Mouse (Mus musculus) heart, embryonic 13.5 days (tissue): ENCODE measurements around the gene Ephb2. TPM values are rescaled to one million over a fixed set of nuclear protein-coding genes. Genes with fewer than 3 reads are reported as not detected.

Experiments
- ATAC-seq: fragments of 200-750 bp; cut with Nextera tagmentation; 2 replicates; pipeline ENCODE4 v1.8.0; 2017; ENCODE audit warnings: moderate TSS enrichment; ENCODE audit not compliant: insufficient number of reproducible peaks, low FRiP score, low TSS enrichment; ENCODE audit errors: extremely low read depth
- H3K27ac ChIP-seq: fragments of 300-500 bp; sonication (generic); replicated peaks from 2 replicates; pipeline ENCODE4 v1.5.1; 2015; ENCODE audit warnings: moderate library complexity, mild to moderate bottlenecking, inconsistent platforms
- H3K27me3 ChIP-seq: fragments of 300-500 bp; sonication (generic); replicated peaks from 2 replicates; pipeline ENCODE4 v1.6.1; 2015; ENCODE audit warnings: mild to moderate bottlenecking, inconsistent platforms
- H3K36me3 ChIP-seq: fragments of 300-500 bp; sonication (generic); 2 replicates; pipeline ENCODE4 v1.6.1; 2015; ENCODE audit warnings: mild to moderate bottlenecking, inconsistent platforms
- H3K4me1 ChIP-seq: fragments of 300-500 bp; sonication (generic); 2 replicates; pipeline ENCODE4 v1.6.1; 2015; ENCODE audit warnings: inconsistent platforms
- H3K4me2 ChIP-seq: fragments of 300-500 bp; sonication (generic); 2 replicates; pipeline ENCODE4 v1.6.1; 2015; ENCODE audit warnings: inconsistent platforms, mild to moderate bottlenecking, moderate library complexity
- H3K4me3 ChIP-seq: fragments of 300-500 bp; sonication (generic); 2 replicates; pipeline ENCODE4 v1.5.1; 2015; ENCODE audit warnings: moderate library complexity, mild to moderate bottlenecking, inconsistent platforms
- H3K9ac ChIP-seq: fragments of 300-500 bp; sonication (generic); 2 replicates; pipeline ENCODE4 v1.6.1; 2015; ENCODE audit warnings: inconsistent platforms, mild to moderate bottlenecking, moderate library complexity
- H3K9me3 ChIP-seq: fragments of 300-500 bp; sonication (generic); 2 replicates; pipeline ENCODE4 v1.6.1; 2016; ENCODE audit warnings: inconsistent platforms
- WGBS: fragments of 180-500 bp; shearing (Covaris S2); methylation state at CpG from one replicate; pipeline ENCODE4 v1.1.7; 2015; ENCODE audit warnings: mixed read lengths; 5-methylcytosine and 5-hydroxymethylcytosine counted together
- polyA plus RNA-seq: library from polyadenylated mRNA; unstranded; fragments of >200 nt; fragmentation: Nextera tagmentation; extraction: Ambion mirVana; gene quantifications from 2 replicates; pipeline ENCODE4 v1.2.1, GENCODE M21; 2015

Ephb2 gene
- polyA plus RNA-seq, 1 experiment from 2014 or later, result 1.2 TPM

DNA sequence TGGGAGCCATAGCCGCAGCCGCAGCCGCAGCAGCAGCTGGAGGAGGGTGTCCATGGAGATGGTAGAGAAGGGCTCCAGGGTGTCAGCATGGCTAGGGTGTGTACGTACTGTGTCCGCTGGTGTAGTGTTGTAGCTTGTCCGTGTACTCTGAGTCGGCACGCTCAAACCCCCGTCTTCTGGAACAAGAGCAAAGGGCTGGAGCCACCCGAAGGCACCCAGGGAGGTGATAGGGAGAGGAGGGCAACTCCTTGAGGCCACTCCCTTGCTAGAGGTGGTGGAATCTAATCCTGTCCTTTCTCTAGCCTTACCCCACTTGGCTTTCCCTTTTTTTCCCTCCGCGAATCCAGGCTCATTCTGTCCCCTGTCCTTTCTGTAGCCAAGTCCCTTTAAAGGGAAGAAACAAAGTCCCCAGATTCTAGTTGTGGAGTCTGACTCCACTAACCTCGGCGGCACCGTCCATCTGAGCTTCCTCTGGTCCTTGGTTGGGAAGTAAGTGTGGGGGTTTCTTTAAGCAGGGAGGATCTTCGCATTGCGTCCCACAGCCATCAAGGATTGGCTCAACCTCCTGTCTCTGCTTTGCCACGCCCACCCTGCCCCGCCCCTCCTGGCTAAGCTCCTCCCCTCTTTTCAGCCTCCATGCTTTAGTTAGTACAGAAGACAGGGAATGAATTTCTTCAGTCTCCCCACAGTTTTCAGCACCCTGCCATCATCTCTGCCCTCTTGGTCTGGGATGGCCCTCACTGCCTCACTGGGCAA is 163.3 kb downstream of the Ephb2 start:
- H3K4me3 ChIP-seq, result no peak overlapping the region
- WGBS, result 82% methylated on average over 19 of the region's 19 CpGs
- ATAC-seq, result no peak

DNA sequence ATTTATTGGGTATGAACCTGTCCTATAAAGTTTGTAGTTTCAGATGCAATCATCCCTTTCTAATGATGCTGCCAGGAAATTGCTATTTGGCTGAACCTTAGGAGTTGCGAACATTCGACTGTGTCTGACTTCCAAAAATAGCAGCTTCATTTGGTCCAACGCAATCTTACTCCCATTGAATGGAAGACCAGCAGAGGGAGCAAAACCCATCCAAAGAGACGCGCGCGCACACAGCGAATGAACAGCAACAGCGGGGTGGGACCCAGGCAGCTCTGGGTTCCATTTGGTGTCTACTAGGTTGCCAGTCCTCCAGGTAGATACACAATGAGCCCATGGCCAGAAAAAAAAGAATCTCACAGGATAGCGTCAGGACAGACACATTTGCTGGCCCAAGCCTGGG is 168.0 kb downstream of the Ephb2 start:
- no peak overlapping the region for H3K9ac ChIP-seq
- no peak overlapping the region for H3K4me3 ChIP-seq
- H3K36me3 ChIP-seq, result no peaks in the 10 kb centered on the region
- no peak overlapping the region for H3K4me2 ChIP-seq
- H3K9me3 ChIP-seq, result 0 out of 2 replicates have a peak, but pooled peaks cover 2% of the 10 kb centered on the region
- 0 out of 2 replicates have a peak, but pooled peaks cover 16% of the 10 kb centered on the region for H3K27me3 ChIP-seq
- no peak for ATAC-seq
- H3K27ac ChIP-seq, result no peak overlapping the region
- H3K4me1 ChIP-seq, result peaks cover 4% of the 10 kb centered on the region; the same call in 1 of the 2 replicates
- 38% methylated on average over 10 of the region's 10 CpGs for WGBS

More for the DNA sequence above, 163.3 kb downstream of the Ephb2 start:
- H3K4me1 ChIP-seq, result no peaks in the 10 kb centered on the region
- no peak overlapping the region for H3K4me2 ChIP-seq
- peaks cover 48% of the 10 kb centered on the region for H3K27me3 ChIP-seq
- no peaks in the 10 kb centered on the region for H3K36me3 ChIP-seq
- no peak overlapping the region for H3K27ac ChIP-seq
- H3K9me3 ChIP-seq, result no peaks in the 10 kb centered on the region
- H3K9ac ChIP-seq, result no peak overlapping the region

DNA sequence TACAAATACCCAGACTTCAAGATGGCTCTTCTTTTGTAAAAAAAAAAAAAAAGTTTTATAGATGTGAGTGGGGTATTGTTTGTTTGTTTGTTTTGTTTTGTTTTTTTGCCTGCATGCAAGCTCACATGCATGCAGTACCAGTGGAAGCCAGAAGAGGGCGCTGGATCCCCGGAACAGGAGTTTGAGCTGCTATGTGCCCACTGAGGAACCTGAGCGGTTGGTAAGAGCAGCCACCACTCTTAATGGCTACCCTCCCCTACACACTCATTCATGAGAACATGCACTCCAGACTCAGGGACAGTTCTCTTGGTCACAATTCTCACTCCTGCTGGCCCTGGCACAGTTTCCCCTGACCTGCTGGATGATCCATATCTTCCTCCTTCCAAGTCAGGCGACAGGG is 169.8 kb downstream of the Ephb2 start:
- ATAC-seq, result no peak

DNA sequence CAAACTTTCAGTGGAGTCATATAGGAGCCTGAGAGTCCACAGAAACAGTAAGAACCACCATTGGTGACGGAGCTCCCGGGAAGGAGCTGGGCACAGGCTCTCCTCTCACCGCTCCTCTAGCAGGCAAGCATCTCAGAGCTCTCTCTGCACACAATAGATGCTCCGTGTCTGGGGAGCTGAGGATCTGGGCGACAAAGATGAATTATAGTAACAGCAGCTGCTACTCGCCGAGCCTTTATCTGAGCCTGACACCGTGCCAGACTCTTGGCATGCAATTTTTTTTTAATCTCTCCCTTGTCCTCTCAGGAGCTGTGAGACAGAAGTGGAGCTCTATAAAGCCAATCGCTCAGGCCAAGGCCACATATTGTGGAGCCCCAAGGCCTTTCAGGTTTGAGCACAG is 170.7 kb downstream of the Ephb2 start:
- Histone ChIP-seq H3K9ac (no peak overlapping the region), H3K4me2 (no peak overlapping the region), H3K4me1 (peaks cover 4% of the 10 kb centered on the region; the same call in 1 of the 2 replicates), H3K36me3 (no peaks in the 10 kb centered on the region), H3K9me3 (0 out of 2 replicates have a peak, but pooled peaks cover 2% of the 10 kb centered on the region), H3K27me3 (0 out of 2 replicates have a peak, but pooled peaks cover 7% of the 10 kb centered on the region), H3K27ac (no peak overlapping the region), H3K4me3 (no peak overlapping the region)
- no peak for ATAC-seq
- 61% methylated on average over 9 of the region's 9 CpGs for WGBS

More for the DNA sequence above, 169.8 kb downstream of the Ephb2 start:
- no peaks in the 10 kb centered on the region for H3K36me3 ChIP-seq
- no peak overlapping the region for H3K9ac ChIP-seq
- no peak overlapping the region for H3K4me2 ChIP-seq
- 0 out of 2 replicates have a peak, but pooled peaks cover 2% of the 10 kb centered on the region for H3K9me3 ChIP-seq
- peaks cover 4% of the 10 kb centered on the region; the same call in 1 of the 2 replicates for H3K4me1 ChIP-seq
- no peak overlapping the region for H3K27ac ChIP-seq
- H3K27me3 ChIP-seq, result 0 out of 2 replicates have a peak, but pooled peaks cover 7% of the 10 kb centered on the region
- 64% methylated on average over 4 of the region's 4 CpGs for WGBS
- no peak overlapping the region for H3K4me3 ChIP-seq

DNA sequence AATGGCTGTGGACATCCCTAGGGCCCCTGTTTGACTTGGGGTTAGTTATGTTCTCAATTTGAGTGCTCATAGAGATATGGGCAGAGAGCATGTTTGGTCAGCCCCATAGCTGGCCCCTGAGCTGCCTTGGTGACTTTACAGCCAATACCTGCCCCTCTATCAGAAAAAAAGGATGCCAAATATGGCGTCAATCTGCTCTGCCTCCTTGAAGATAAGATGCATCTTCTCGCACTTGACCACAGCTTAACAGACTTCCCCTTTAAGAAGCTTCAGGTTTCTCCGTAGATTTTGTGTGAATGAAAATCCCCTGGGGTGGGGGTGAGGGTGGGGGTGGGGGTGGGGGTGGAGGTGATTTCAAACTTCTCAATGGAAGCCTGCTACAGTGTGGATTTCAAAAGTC is 177.9 kb downstream of the Ephb2 start:
- Histone ChIP-seq H3K4me2 (no peak overlapping the region), H3K9ac (no peak overlapping the region), H3K9me3 (no peaks in the 10 kb centered on the region), H3K27me3 (peaks cover 4% of the 10 kb centered on the region), H3K27ac (no peak overlapping the region), H3K4me1 (peaks cover 3% of the 10 kb centered on the region; the same call in 1 of the 2 replicates), H3K36me3 (0 out of 2 replicates have a peak, but pooled peaks cover 3% of the 10 kb centered on the region), H3K4me3 (no peak overlapping the region)
- no peak for ATAC-seq
- 57% methylated on average over 3 of the region's 3 CpGs for WGBS

DNA sequence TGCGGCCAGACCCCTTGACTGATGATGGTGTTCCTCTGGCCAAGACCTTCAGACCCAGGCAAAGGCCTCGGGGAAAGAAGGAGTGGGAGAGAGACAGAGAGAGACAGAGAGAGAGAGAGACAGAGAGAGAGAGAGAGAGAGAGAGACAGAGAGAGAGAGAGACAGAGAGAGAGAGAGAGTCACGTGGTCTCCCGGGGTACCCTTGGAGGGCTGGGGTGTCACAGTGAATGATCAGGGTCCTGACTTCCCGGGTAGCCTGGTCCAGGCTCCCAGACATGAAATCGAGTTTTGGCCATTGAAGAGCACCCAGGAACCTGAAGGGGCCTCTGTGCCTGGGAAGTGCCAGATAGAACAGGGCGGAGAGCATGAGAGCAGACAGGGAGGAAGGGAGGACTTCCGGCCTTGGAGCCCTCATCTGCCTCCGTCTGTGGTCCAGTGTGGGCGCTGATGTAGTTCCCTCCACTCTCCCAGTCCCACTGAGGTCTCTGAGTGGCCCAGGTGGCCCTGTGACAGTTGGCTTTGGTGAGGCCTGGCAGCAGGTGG is 182.0 kb downstream of the Ephb2 start:
- peak overlapping the region; percentile 46; the same call in 1 of the 2 replicates for H3K27ac ChIP-seq
- H3K9ac ChIP-seq, result no peak overlapping the region
- WGBS, result 72% methylated on average over 10 of the region's 10 CpGs
- H3K36me3 ChIP-seq, result 0 out of 2 replicates have a peak, but pooled peaks cover 2% of the 10 kb centered on the region
- H3K9me3 ChIP-seq, result no peaks in the 10 kb centered on the region
- H3K4me2 ChIP-seq, result no peak overlapping the region
- H3K27me3 ChIP-seq, result peaks cover 25% of the 10 kb centered on the region
- ATAC-seq, result no peak
- H3K4me1 ChIP-seq, result peaks cover 27% of the 10 kb centered on the region
- H3K4me3 ChIP-seq, result no peak overlapping the region

DNA sequence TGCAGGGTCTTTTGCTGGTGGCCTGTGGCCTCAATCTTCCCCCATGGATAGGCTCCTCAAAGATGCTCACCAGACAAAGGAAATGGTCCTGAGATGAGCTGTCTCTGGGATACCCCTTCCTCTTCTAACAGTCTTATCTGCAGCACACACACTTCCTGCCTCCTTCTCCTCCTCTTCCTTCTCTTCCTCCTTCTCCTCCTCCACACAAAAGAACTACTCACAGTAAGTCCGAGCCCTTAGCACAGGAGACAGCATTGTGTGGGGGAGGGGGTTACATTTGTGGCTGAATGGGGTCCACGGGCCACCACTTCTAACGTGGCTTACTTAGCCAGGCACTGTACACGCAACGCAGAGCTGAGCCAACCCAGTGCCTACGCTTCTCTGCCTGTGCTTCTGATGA is 182.8 kb downstream of the Ephb2 start:
- Histone ChIP-seq H3K4me2 (no peak overlapping the region), H3K36me3 (no peaks in the 10 kb centered on the region), H3K27me3 (peaks cover 32% of the 10 kb centered on the region), H3K9me3 (no peaks in the 10 kb centered on the region), H3K4me3 (no peak overlapping the region), H3K9ac (no peak overlapping the region), H3K4me1 (peaks cover 29% of the 10 kb centered on the region), H3K27ac (peak overlapping the region; percentile 46; the same call in 1 of the 2 replicates)
- ATAC-seq, result no peak
- WGBS, result 60% methylated on average over 6 of the region's 6 CpGs

DNA sequence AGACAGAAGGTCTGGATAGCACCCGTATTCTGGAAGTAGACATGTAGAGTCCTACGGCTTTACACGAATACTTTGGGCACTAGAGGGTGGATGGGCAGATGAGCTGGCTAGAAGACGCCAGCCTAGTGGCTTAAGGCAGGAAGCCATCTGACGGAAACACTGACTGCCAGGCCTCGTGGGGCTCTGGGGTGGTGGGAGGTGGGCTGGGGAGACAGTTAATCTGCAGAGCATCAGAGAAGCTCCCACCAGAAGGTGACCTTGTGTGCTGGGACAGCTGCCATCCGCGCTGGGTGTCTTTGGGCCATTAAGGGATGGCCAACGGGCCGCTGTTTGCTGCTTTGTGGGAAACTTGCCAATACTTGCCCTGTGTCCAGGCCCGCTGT is 183.3 kb downstream of the Ephb2 start:
- peaks cover 29% of the 10 kb centered on the region for H3K4me1 ChIP-seq
- peaks cover 37% of the 10 kb centered on the region for H3K27me3 ChIP-seq
- no peak overlapping the region for H3K4me2 ChIP-seq
- no peaks in the 10 kb centered on the region for H3K36me3 ChIP-seq
- ATAC-seq, result no peak
- no peak overlapping the region for H3K27ac ChIP-seq
- no peaks in the 10 kb centered on the region for H3K9me3 ChIP-seq
- H3K9ac ChIP-seq, result no peak overlapping the region
- H3K4me3 ChIP-seq, result no peak overlapping the region
- WGBS, result 60% methylated on average over 11 of the region's 11 CpGs

DNA sequence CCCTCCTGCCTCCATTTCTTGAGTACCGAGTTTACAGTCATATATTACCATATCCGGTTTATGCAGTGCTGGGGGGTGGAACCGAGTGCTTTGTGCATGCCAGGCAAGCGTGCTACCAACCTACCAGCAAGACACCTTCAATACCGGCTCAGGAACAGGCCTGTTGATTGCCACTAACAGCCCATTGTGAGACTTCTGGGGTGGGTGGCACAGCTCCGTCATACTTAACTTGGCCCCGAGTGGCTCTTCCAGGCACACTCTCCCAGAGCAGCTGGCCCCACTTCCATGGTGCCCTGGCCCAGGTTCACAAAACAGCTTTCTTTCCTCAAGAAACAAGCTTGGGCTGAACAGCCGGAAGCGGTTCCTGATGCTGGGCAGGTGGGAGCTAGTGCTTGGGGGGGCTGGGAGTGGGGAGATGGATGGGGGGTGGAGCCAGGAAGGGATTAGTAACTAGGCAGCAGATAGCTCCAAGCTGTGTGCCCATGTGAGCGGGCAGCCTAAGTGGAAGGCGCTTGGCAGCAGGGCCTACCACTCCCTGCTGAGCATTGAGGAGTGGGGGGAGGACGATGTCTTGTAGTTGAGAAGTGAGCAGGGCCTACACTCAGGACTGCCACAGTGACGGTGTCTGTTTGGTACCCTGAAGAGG is 183.8 kb downstream of the Ephb2 start:
- peaks cover 38% of the 10 kb centered on the region for H3K27me3 ChIP-seq
- no peaks in the 10 kb centered on the region for H3K36me3 ChIP-seq
- H3K4me3 ChIP-seq, result no peak overlapping the region
- ATAC-seq, result no peak
- WGBS, result 73% methylated on average over 13 of the region's 13 CpGs
- no peak overlapping the region for H3K4me2 ChIP-seq
- H3K27ac ChIP-seq, result no peak overlapping the region
- peaks cover 29% of the 10 kb centered on the region for H3K4me1 ChIP-seq
- H3K9ac ChIP-seq, result no peak overlapping the region
- peaks cover 4% of the 10 kb centered on the region for H3K9me3 ChIP-seq

DNA sequence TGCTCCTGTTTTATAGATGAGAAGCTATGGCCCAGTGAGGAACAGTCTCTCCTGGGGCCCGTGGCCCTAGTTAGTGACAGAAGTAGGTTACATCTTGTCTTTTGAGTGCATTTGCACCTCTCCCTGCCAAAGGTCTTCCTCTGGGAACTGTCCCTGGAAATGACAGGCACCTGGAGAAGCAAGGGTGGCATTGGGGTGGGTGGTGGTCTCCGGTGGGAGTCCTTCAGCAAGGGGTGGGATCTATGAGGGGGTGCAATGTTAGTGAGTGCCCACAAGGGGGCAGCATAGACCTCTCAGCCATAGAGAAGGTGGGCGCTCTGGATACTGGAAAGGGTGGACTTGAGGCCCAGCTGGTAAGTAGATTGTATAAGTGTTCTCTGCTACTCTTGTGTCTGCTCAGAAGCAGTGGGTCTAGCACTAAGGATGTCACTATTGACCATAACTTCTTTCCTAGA is 184.4 kb downstream of the Ephb2 start:
- no peak overlapping the region for H3K27ac ChIP-seq
- H3K9me3 ChIP-seq, result peaks cover 8% of the 10 kb centered on the region
- H3K36me3 ChIP-seq, result no peaks in the 10 kb centered on the region
- peaks cover 39% of the 10 kb centered on the region for H3K27me3 ChIP-seq
- no peak overlapping the region for H3K4me2 ChIP-seq
- peaks cover 29% of the 10 kb centered on the region for H3K4me1 ChIP-seq
- no peak overlapping the region for H3K4me3 ChIP-seq
- no peak overlapping the region for H3K9ac ChIP-seq
- ATAC-seq, result no peak
- 56% methylated on average over 3 of the region's 3 CpGs for WGBS

DNA sequence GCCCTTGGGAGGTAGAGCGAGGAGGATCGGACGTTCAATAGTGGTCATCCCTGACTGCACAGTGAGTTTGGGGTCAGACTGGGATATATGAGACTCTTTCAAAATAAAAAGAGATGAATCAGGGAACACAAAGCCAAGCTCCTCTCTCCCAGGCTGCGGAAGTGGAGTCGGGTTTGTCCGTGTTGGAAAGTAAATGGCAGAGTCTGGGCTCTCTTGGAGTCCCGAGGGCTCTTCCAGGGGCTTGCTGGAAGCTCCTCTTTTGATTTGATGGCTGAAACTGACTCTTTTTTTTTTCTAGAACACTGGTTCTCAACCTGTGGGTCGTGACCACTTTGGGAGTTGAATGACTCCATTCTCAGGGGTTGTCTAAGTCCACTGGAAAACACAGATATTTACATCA is 185.5 kb downstream of the Ephb2 start:
- H3K36me3 ChIP-seq, result no peaks in the 10 kb centered on the region
- no peak overlapping the region for H3K27ac ChIP-seq
- H3K9me3 ChIP-seq, result peaks cover 8% of the 10 kb centered on the region
- peaks cover 29% of the 10 kb centered on the region for H3K4me1 ChIP-seq
- no peak overlapping the region for H3K9ac ChIP-seq
- no peak overlapping the region for H3K4me2 ChIP-seq
- 79% methylated on average over 8 of the region's 8 CpGs for WGBS
- ATAC-seq, result no peak
- peaks cover 46% of the 10 kb centered on the region for H3K27me3 ChIP-seq
- no peak overlapping the region for H3K4me3 ChIP-seq
